Mouse (Mus musculus) midbrain, embryonic 14.5 days (tissue): ENCODE measurements around the gene Gm20388. TPM values are rescaled to one million over a fixed set of nuclear protein-coding genes. Genes with fewer than 3 reads are reported as not detected.

ENCODE experiments used
- ATAC-seq: fragments of 200-750 bp; cut with Nextera tagmentation; 2 replicates; pipeline ENCODE4 v1.8.0; 2017; ENCODE audit warnings: moderate number of reproducible peaks, moderate library complexity; ENCODE audit not compliant: low FRiP score, low TSS enrichment
- DNase-seq: peaks from one replicate; pipeline ENCODE4 v3.0.0-alpha.2; 2015
- H3K27ac ChIP-seq: fragments of 300-500 bp; sonication (generic); replicated peaks from 2 replicates; pipeline ENCODE4 v1.5.1; 2014; ENCODE audit warnings: mild to moderate bottlenecking, low read depth, low read length, moderate library complexity
- H3K27me3 ChIP-seq: fragments of 300-500 bp; sonication (generic); 2 replicates; pipeline ENCODE4 v1.6.1; 2014; ENCODE audit warnings: low read length, control low read depth, mixed read lengths; ENCODE audit not compliant: control insufficient read depth, insufficient read depth
- H3K36me3 ChIP-seq: fragments of 300-500 bp; sonication (generic); 2 replicates; pipeline ENCODE4 v1.6.1; 2014; ENCODE audit warnings: low read length, control low read depth; ENCODE audit not compliant: control insufficient read depth, insufficient read depth
- H3K4me1 ChIP-seq: fragments of 300-500 bp; sonication (generic); 2 replicates; pipeline ENCODE4 v1.6.1; 2014; ENCODE audit warnings: mild to moderate bottlenecking, antibody characterized with exemption, low read length, control low read depth; ENCODE audit not compliant: control insufficient read depth, insufficient read depth
- H3K4me2 ChIP-seq: fragments of 300-500 bp; sonication (generic); 2 replicates; pipeline ENCODE4 v1.6.1; 2014; ENCODE audit warnings: mild to moderate bottlenecking, low read length, moderate library complexity
- H3K4me3 ChIP-seq: fragments of 300-500 bp; sonication (generic); replicated peaks from 2 replicates; pipeline ENCODE4 v1.5.1; 2014; ENCODE audit warnings: low read depth, low read length
- H3K9ac ChIP-seq: fragments of 300-500 bp; sonication (generic); replicated peaks from 2 replicates; pipeline ENCODE4 v1.6.1; 2014; ENCODE audit warnings: mild to moderate bottlenecking, low read length, moderate library complexity
- H3K9me3 ChIP-seq: fragments of 300-500 bp; sonication (generic); 2 replicates; pipeline ENCODE4 v1.6.1; 2016; ENCODE audit warnings: low read length, control low read depth, mixed read lengths; ENCODE audit not compliant: control insufficient read depth
- WGBS: fragments of 180-500 bp; shearing (Covaris S2); extraction: QIAGEN DNeasy Blood & Tissue Kit; methylation state at CpG from one replicate; pipeline ENCODE4 v1.1.7; 2014; 5-methylcytosine and 5-hydroxymethylcytosine counted together
- polyA plus RNA-seq: library from polyadenylated mRNA; unstranded; fragments of >200 nt; fragmentation: Nextera tagmentation; extraction: Ambion mirVana; gene quantifications from 2 replicates; pipeline ENCODE4 v1.2.1, GENCODE M21; 2014

The Gm20388 gene
- polyA plus RNA-seq, 1 experiment from 2014 or later = 4.1 TPM

DNA sequence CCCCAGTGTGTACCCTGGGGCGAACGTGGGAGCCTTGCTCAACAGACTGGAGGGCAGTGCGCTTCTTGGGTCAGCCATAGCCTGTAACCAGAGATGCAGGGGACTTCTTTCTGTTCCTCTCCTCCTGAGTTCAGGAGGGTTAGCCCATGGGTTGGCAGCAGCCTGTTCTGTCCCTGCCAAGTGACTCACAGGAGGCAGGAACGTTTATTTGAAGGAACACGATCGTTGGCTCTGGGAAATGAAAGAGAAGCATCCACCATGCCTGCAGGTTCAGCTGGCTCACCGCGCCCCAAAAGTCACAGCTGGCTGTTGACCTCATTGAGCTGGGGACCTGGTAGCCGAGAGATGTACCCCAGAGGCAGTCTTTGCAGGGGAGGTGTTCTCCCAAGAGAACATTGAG lies 397.9 kb downstream of the Gm20388 start:
- no peak overlapping the region for H3K4me2 ChIP-seq
- no peaks in the 10 kb centered on the region for H3K36me3 ChIP-seq
- no peak overlapping the region for H3K9ac ChIP-seq
- H3K4me3 ChIP-seq = no peak overlapping the region
- peaks cover 55% of the 10 kb centered on the region for H3K4me1 ChIP-seq
- no peaks in the 10 kb centered on the region for H3K27me3 ChIP-seq
- H3K9me3 ChIP-seq = no peaks in the 10 kb centered on the region
- 32% methylated on average over 9 of the region's 9 CpGs for WGBS
- no peak for ATAC-seq
- peak overlapping the region; percentile 79 for H3K27ac ChIP-seq
- peak; percentile 52 for DNase-seq

DNA sequence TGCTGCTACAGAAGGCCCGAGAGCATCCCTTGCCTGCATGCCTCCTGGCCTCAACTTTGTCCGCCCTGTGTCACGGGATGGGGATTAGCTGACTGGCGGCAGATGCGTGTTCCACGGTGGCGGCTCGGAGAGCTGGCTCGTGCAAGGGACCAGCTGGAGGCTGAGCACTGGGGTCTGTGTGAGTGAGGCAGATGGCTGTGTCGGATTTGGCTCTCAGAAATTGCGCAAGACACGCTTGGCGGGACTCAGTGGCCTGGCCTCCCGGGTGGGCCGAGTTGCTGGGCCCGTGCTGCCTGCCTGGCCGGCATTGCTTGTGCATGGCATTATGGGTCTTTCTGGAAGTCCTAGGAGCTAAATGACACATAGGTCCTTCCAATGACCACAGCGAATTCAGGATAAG lies 398.7 kb downstream of the Gm20388 start:
- no peak overlapping the region for H3K9ac ChIP-seq
- WGBS = 11% methylated on average over 18 of the region's 18 CpGs
- no peaks in the 10 kb centered on the region for H3K27me3 ChIP-seq
- DNase-seq = peak; percentile 83
- peaks cover 48% of the 10 kb centered on the region for H3K4me1 ChIP-seq
- ATAC-seq = peak; percentile 75
- H3K9me3 ChIP-seq = no peaks in the 10 kb centered on the region
- H3K4me2 ChIP-seq = no peak overlapping the region
- H3K4me3 ChIP-seq = no peak overlapping the region
- no peaks in the 10 kb centered on the region for H3K36me3 ChIP-seq
- H3K27ac ChIP-seq = peak overlapping the region; percentile 72

DNA sequence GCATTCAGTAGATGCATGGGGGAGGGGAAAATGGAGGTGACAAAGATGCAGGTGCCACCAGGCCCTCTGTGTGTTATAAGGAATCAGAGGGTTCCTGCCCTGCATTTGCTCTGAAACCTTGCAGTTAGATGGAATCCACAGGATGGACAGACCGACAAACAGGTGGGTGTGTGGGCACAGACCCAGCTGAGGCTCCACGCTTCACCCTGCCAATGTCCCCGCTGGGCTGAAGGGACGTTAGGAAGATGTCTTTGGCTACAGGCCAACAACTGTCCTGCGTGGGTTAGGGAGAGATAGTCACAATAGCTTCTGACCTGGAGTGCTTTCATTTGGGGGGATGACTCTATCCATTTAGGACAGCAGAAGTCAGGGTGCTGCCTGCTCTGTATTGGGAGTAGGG lies 399.4 kb downstream of the Gm20388 start:
- WGBS = 51% methylated on average over 5 of the region's 5 CpGs
- DNase-seq (no peak), ATAC-seq (no peak)
- Histone ChIP-seq H3K9ac (no peak overlapping the region), H3K27me3 (no peaks in the 10 kb centered on the region), H3K4me1 (peaks cover 42% of the 10 kb centered on the region), H3K27ac (peak overlapping the region; percentile 72), H3K4me2 (no peak overlapping the region), H3K9me3 (no peaks in the 10 kb centered on the region), H3K4me3 (no peak overlapping the region), H3K36me3 (no peaks in the 10 kb centered on the region)

GRCm38 (mm10) chr8:120312452-120312851 lies 401.8 kb downstream of the Gm20388 start:
- no peak overlapping the region for H3K9ac ChIP-seq
- ATAC-seq = no peak
- H3K36me3 ChIP-seq = no peaks in the 10 kb centered on the region
- H3K4me2 ChIP-seq = no peak overlapping the region
- WGBS = 88% methylated on average over 4 of the region's 4 CpGs
- H3K9me3 ChIP-seq = no peaks in the 10 kb centered on the region
- peaks cover 31% of the 10 kb centered on the region for H3K4me1 ChIP-seq
- no peaks in the 10 kb centered on the region for H3K27me3 ChIP-seq
- no peak overlapping the region for H3K4me3 ChIP-seq
- no peak overlapping the region for H3K27ac ChIP-seq
- DNase-seq = no peak

DNA sequence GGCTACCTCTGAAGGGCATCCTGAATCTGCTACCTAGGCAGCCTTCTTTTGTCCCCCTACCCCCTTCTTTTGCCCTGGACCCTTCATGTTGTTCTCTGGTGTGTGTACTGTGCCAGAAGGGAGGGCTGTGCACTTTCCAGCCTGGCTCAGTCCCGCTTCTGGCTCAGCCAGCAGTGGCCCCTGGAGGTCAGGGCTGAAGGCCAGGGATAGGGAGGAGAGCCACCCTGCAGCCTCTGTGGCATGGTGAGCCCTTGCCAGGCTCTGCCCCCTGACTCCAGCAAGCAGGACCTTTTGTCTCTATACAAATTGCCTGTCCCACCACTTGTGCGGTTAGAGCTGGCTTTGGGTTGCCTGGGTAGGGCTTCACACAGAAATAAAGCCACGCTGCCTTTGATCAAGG lies 403.0 kb downstream of the Gm20388 start:
- Histone ChIP-seq H3K27ac (no peak overlapping the region), H3K27me3 (no peaks in the 10 kb centered on the region), H3K36me3 (no peaks in the 10 kb centered on the region), H3K4me1 (peaks cover 31% of the 10 kb centered on the region), H3K9ac (no peak overlapping the region), H3K4me3 (no peak overlapping the region), H3K4me2 (no peak overlapping the region), H3K9me3 (no peaks in the 10 kb centered on the region)
- ATAC-seq = no peak
- 56% methylated on average over 3 of the region's 3 CpGs for WGBS
- no peak for DNase-seq

DNA sequence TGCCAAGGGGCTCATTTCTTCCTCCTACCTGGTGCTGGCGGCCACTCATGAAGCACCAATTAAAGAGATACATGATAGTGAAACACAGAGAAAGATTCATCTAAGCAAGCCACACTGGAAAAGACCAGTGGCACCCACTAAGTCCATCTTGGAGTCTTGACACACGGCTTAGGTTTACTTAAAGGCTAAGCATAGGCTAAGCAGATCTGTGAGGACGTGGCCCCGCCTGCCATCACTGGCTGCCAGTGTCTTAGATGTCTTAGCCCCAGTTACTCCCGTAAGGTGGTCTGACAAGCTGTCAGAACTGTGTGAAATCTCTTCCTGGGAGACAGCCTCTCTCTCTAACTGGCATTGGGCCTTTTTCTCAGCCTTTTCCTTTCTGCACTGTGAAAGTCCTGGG lies 404.3 kb downstream of the Gm20388 start:
- Histone ChIP-seq H3K36me3 (no peaks in the 10 kb centered on the region), H3K9ac (no peak overlapping the region), H3K4me3 (no peak overlapping the region), H3K9me3 (no peaks in the 10 kb centered on the region), H3K4me2 (no peak overlapping the region), H3K27me3 (no peaks in the 10 kb centered on the region), H3K27ac (no peak overlapping the region), H3K4me1 (peaks cover 19% of the 10 kb centered on the region)
- no peak for DNase-seq
- no peak for ATAC-seq
- WGBS = 77% methylated on average over 5 of the region's 5 CpGs

- Histone ChIP-seq H3K4me1 (peaks cover 13% of the 10 kb centered on the region; the same call in 1 of the 2 replicates), H3K36me3 (no peaks in the 10 kb centered on the region), H3K4me3 (no peak overlapping the region), H3K4me2 (no peak overlapping the region), H3K9me3 (no peaks in the 10 kb centered on the region), H3K9ac (no peak overlapping the region), H3K27me3 (no peaks in the 10 kb centered on the region), H3K27ac (no peak overlapping the region)
- WGBS = 88% methylated on average over 4 of the region's 4 CpGs
- no peak for ATAC-seq
- no peak for DNase-seq
Measured at GRCm38 (mm10) chr8:120315644-120316043, 405.0 kb downstream of the Gm20388 start.

- H3K27me3 ChIP-seq = no peaks in the 10 kb centered on the region
- no peak overlapping the region for H3K9ac ChIP-seq
- no peak for ATAC-seq
- H3K9me3 ChIP-seq = no peaks in the 10 kb centered on the region
- H3K4me1 ChIP-seq = peaks cover 13% of the 10 kb centered on the region; the same call in 1 of the 2 replicates
- 90% methylated on average over 7 of the region's 7 CpGs for WGBS
- H3K4me2 ChIP-seq = no peak overlapping the region
- no peak for DNase-seq
- H3K36me3 ChIP-seq = no peaks in the 10 kb centered on the region
- no peak overlapping the region for H3K27ac ChIP-seq
- no peak overlapping the region for H3K4me3 ChIP-seq
Measured at GRCm38 (mm10) chr8:120316707-120317106, 406.1 kb downstream of the Gm20388 start.

GRCm38 (mm10) chr8:120317118-120317824 lies 406.6 kb downstream of the Gm20388 start:
- Histone ChIP-seq H3K9ac (no peak overlapping the region), H3K36me3 (no peaks in the 10 kb centered on the region), H3K9me3 (no peaks in the 10 kb centered on the region), H3K27me3 (no peaks in the 10 kb centered on the region), H3K4me2 (no peak overlapping the region), H3K4me1 (peaks cover 16% of the 10 kb centered on the region), H3K4me3 (no peak overlapping the region), H3K27ac (no peak overlapping the region)
- 90% methylated on average over 21 of the region's 21 CpGs for WGBS
- DNase-seq = no peak
- no peak for ATAC-seq
